Comparison of ENCODE assay signal across 8 mouse cellular contexts in genomic region chr11:115231924-115232323, GRCm38 (mm10). TPM values are rescaled to one million over a fixed set of nuclear protein-coding genes. Genes with fewer than 3 reads are reported as not detected.
DNase-seq lines count a peak whose midpoint lies in the region; ATAC-seq and TF ChIP-seq lines count a peak whose summit lies in the region.

No protein-coding gene starts in this region.

- H3K4me2 ChIP-seq in forebrain, embryonic 11.5 days (ENCODE audit: low read depth, low read length, severe bottlenecking), result no peak overlapping the region
- peak overlapping the region; percentile 95 for H3K4me2 ChIP-seq in CH12.LX (ENCODE audit: insufficient read depth, low read depth, poor library complexity, severe bottlenecking)

- 52% methylated on average over 9 of the region's 9 CpGs for WGBS in forebrain, embryonic 10.5 days
- 47% methylated on average over 9 of the region's 9 CpGs for WGBS in forebrain, embryonic 11.5 days

- ATAC-seq in forebrain, embryonic 11.5 days (replicated peaks; ENCODE audit: low FRiP score), result no peak
- ATAC-seq in granulocyte monocyte progenitor cell, adult 5-6 weeks (replicated peaks; ENCODE audit: poor library complexity, severe bottlenecking), result 0 out of 2 replicates have a peak, but pooled peaks have one; percentile 10

- no peaks in the 10 kb centered on the region for H3K36me3 ChIP-seq in forebrain, embryonic 10.5 days (replicated peaks)
- H3K36me3 ChIP-seq in forebrain, embryonic 11.5 days (ENCODE audit: control insufficient read depth, insufficient read depth, low read length), result no peaks in the 10 kb centered on the region
- peaks cover 11 to 49% of the 10 kb centered on the region in 2 experiments for H3K36me3 ChIP-seq in CH12.LX (replicated peaks in 1 of 2; ENCODE audit: control insufficient read depth in 1 of 2, insufficient read depth in 1 of 2, low read length in 1 of 2)

- no peak; the same call in 1 of the 2 replicates for TF ChIP-seq EP300 in CH12.LX (IDR thresholded peaks at IDR 0.05; ENCODE audit: low read length)

- H3K79me2 ChIP-seq in CH12.LX (replicated peaks; ENCODE audit: control insufficient read depth, extremely low read depth, insufficient read depth, poor library complexity, severe bottlenecking), result no peaks in the 10 kb centered on the region

- DNase-seq in forebrain, embryonic 10.5 days (ENCODE audit: extremely low spot score, low spot score), result no peak
- no peak for DNase-seq in forebrain, embryonic 11.5 days (ENCODE audit: low spot score)
- DNase-seq in left cerebral cortex, postnatal 4 days, result peak; percentile 54
- no peak for DNase-seq in left cerebral cortex, adult 18-20 months (ENCODE audit: low spot score in 2 of 2)
- no peak for DNase-seq in CH12.LX (ENCODE audit: extremely low read depth)
- DNase-seq in frontal cortex, adult 2 months (ENCODE audit: extremely low spot score in 1 of 2, low spot score in 1 of 2), result no peak
- no peak for DNase-seq in MN1 (ENCODE audit: low spot score)

- TF ChIP-seq RAD21 in CH12.LX (IDR thresholded peaks at IDR 0.05; ENCODE audit: low read depth, low read length), result no peak

- dilution Hi-C loops in CH12.LX (cut with MboI; ENCODE audit: extremely low pct_ligation_motif_present, extremely low pct_unique_long_range_greater_than_20kb, low sequenced_read_pairs), result no loop called here

- intact Hi-C loops in left cerebral cortex, postnatal 4 days (cut with DNase I), result no loop called here

- H3K4me3 ChIP-seq in forebrain, embryonic 10.5 days, result no peak overlapping the region
- no peak overlapping the region for H3K4me3 ChIP-seq in forebrain, embryonic 11.5 days (ENCODE audit: low read depth, low read length)
- H3K4me3 ChIP-seq in CH12.LX (replicated peaks in 1 of 3; ENCODE audit: low read depth in 2 of 3, low read length in 2 of 3, poor library complexity in 1 of 3), result peak overlapping the region in 1 of 3 experiments; percentile 4

- TF ChIP-seq POLR2A in CH12.LX (IDR thresholded peaks at IDR 0.05; ENCODE audit: low read depth, low read length), result peak; percentile 0; the same call in 1 of the 2 replicates

- in situ Hi-C loops in CH12.LX (cut with MboI; ENCODE audit: low pct_ligation_motif_present, low pct_unique_long_range_greater_than_20kb, low sequenced_read_pairs), result loop anchor here (5.0 kb wide), 2 partner anchors 40 to 70 kb away; partner anchors contain the start of gene Slc9a3r1

- H3K27me3 ChIP-seq in forebrain, embryonic 10.5 days (ENCODE audit: poor library complexity, severe bottlenecking), result peaks cover 57% of the 10 kb centered on the region
- H3K27me3 ChIP-seq in forebrain, embryonic 11.5 days (ENCODE audit: control insufficient read depth, insufficient read depth, low read length), result no peaks in the 10 kb centered on the region
- no peaks in the 10 kb centered on the region for H3K27me3 ChIP-seq in CH12.LX (replicated peaks)

- H3K9me3 ChIP-seq in forebrain, embryonic 10.5 days, result no peaks in the 10 kb centered on the region
- no peaks in the 10 kb centered on the region for H3K9me3 ChIP-seq in forebrain, embryonic 11.5 days (ENCODE audit: control insufficient read depth, low read length)
- no peaks in the 10 kb centered on the region for H3K9me3 ChIP-seq in CH12.LX (replicated peaks; ENCODE audit: low read length)

- H3K9ac ChIP-seq in forebrain, embryonic 11.5 days (ENCODE audit: low read length), result no peak overlapping the region
- peak overlapping the region; percentile 48 for H3K9ac ChIP-seq in CH12.LX (ENCODE audit: insufficient read depth, low read depth)

- TF ChIP-seq CTCF in CH12.LX (conservative IDR thresholded peaks at IDR 0.05 in 1 of 2, IDR thresholded peaks at IDR 0.05 in 1 of 2; ENCODE audit: low read depth in 2 of 2, low read length in 2 of 2), result no peak

- H3K4me1 ChIP-seq in forebrain, embryonic 10.5 days, result peaks cover 91% of the 10 kb centered on the region
- peaks cover 18% of the 10 kb centered on the region for H3K4me1 ChIP-seq in forebrain, embryonic 11.5 days (replicated peaks; ENCODE audit: control insufficient read depth, insufficient read depth, low read length)
- H3K4me1 ChIP-seq in CH12.LX (ENCODE audit: control insufficient read depth in 1 of 2, insufficient read depth in 2 of 2), result peaks cover 29 to 87% of the 10 kb centered on the region in 2 experiments

- peak overlapping the region; percentile 40 for H3K27ac ChIP-seq in forebrain, embryonic 10.5 days
- no peak overlapping the region for H3K27ac ChIP-seq in forebrain, embryonic 11.5 days (ENCODE audit: low read depth, low read length)
- peak overlapping the region; percentile 83 for H3K27ac ChIP-seq in CH12.LX (ENCODE audit: insufficient read depth, low read depth)

TF ChIP-seq in CH12.LX, 34 proteins besides CTCF, POLR2A, EP300 and RAD21:
- TF ChIP-seq UBTF (IDR thresholded peaks at IDR 0.05; ENCODE audit: low read depth, low read length) (peak; percentile 43; the same call in 1 of the 2 replicates), MXI1 (IDR thresholded peaks at IDR 0.05; ENCODE audit: low read depth, low read length) (peak; percentile 5; the same call in 1 of the 2 replicates), BHLHE40 (IDR thresholded peaks at IDR 0.05; ENCODE audit: low read depth, low read length) (no peak; the same call in 1 of the 2 replicates), SIN3A (IDR thresholded peaks at IDR 0.05; ENCODE audit: low read length) (peak; percentile 63; the same call in 1 of the 2 replicates), MAZ (IDR thresholded peaks at IDR 0.05; ENCODE audit: low read depth, low read length) (0 out of 2 replicates have a peak, but pooled peaks have one; percentile 53)

RNA-seq across cellular contexts. Expression of gene Grin2c, which starts 35.1 kb away (rescaled TPM):
- not detected in 2 replicates for polyA plus RNA-seq in forebrain, embryonic 10.5 days (2016; fragmentation: Nextera tagmentation; extraction: Ambion mirVana)
- polyA plus RNA-seq in forebrain, embryonic 11.5 days (2014; fragmentation: Nextera tagmentation; extraction: Ambion mirVana), result 0.12 TPM in 1 of 2 replicates, not detected in the other
- 1 to 10 TPM; 1.4 to 2.0 TPM for total RNA-seq in left cerebral cortex, postnatal 4 days (2021)
- 10 to 100 TPM; 33.8 to 35.7 TPM for total RNA-seq in left cerebral cortex, adult 18-20 months (2021)
- total RNA-seq in CH12.LX (2012; rRNA removed) (0.04 TPM in 1 of 2 replicates, not detected in the other), CH12.LX (2014; rRNA removed) (not detected in 2 replicates)
- not detected in 2 replicates for polyA plus RNA-seq in CH12.LX (2012; ENCODE audit: insufficient read length, low read depth)
- not detected in 2 replicates for total RNA-seq in granulocyte monocyte progenitor cell, adult 5-6 weeks (2014; fragmentation: Nextera tagmentation)
- total RNA-seq in granulocyte monocyte progenitor cell, adult 5-6 weeks (2017), result not detected in 2 replicates
- polyA plus RNA-seq in frontal cortex, adult 2 months (2012; rRNA removed), result 55.1 and 55.6 TPM in 2 replicates

RNA-seq across cellular contexts. Expression of gene Nat9, which starts 44.3 kb away (rescaled TPM):
- polyA plus RNA-seq in forebrain, embryonic 10.5 days (2016; fragmentation: Nextera tagmentation; extraction: Ambion mirVana), result 16.9 and 20.6 TPM in 2 replicates
- polyA plus RNA-seq in forebrain, embryonic 11.5 days (2014; fragmentation: Nextera tagmentation; extraction: Ambion mirVana), result 13.8 and 16.0 TPM in 2 replicates
- 10 to 100 TPM; 12.5 to 15.6 TPM for total RNA-seq in left cerebral cortex, postnatal 4 days (2021)
- total RNA-seq in left cerebral cortex, adult 18-20 months (2021), result 10 to 100 TPM; 24.3 to 30.5 TPM
- total RNA-seq in CH12.LX (2012; rRNA removed) (51.7 and 74.0 TPM in 2 replicates), CH12.LX (2014; rRNA removed) (20.7 and 30.6 TPM in 2 replicates)
- polyA plus RNA-seq in CH12.LX (2012; ENCODE audit: insufficient read length, low read depth), result 24.1 and 34.0 TPM in 2 replicates
- total RNA-seq in granulocyte monocyte progenitor cell, adult 5-6 weeks (2014; fragmentation: Nextera tagmentation), result 27.1 and 27.5 TPM in 2 replicates
- total RNA-seq in granulocyte monocyte progenitor cell, adult 5-6 weeks (2017), result 21.3 and 28.0 TPM in 2 replicates
- 36.2 and 36.9 TPM in 2 replicates for polyA plus RNA-seq in frontal cortex, adult 2 months (2012; rRNA removed)

RNA-seq across cellular contexts. Expression of gene Tmem104, which starts 44.6 kb away (rescaled TPM):
- 8.7 and 8.8 TPM in 2 replicates for polyA plus RNA-seq in forebrain, embryonic 10.5 days (2016; fragmentation: Nextera tagmentation; extraction: Ambion mirVana)
- 8.8 and 9.2 TPM in 2 replicates for polyA plus RNA-seq in forebrain, embryonic 11.5 days (2014; fragmentation: Nextera tagmentation; extraction: Ambion mirVana)
- 10 to 100 TPM; 18.1 to 18.2 TPM for total RNA-seq in left cerebral cortex, postnatal 4 days (2021)
- 10 to 100 TPM; 14.9 to 16.2 TPM for total RNA-seq in left cerebral cortex, adult 18-20 months (2021)
- total RNA-seq in CH12.LX (2012; rRNA removed) (15.7 and 16.1 TPM in 2 replicates), CH12.LX (2014; rRNA removed) (1.6 and 3.5 TPM in 2 replicates)
- 10.3 and 10.8 TPM in 2 replicates for polyA plus RNA-seq in CH12.LX (2012; ENCODE audit: insufficient read length, low read depth)
- 11.5 and 12.8 TPM in 2 replicates for total RNA-seq in granulocyte monocyte progenitor cell, adult 5-6 weeks (2014; fragmentation: Nextera tagmentation)
- 2.4 and 3.6 TPM in 2 replicates for total RNA-seq in granulocyte monocyte progenitor cell, adult 5-6 weeks (2017)
- polyA plus RNA-seq in frontal cortex, adult 2 months (2012; rRNA removed), result 10.2 and 10.4 TPM in 2 replicates

RNA-seq across cellular contexts. Expression of gene Fdxr, which starts 44.9 kb away (rescaled TPM):
- polyA plus RNA-seq in forebrain, embryonic 10.5 days (2016; fragmentation: Nextera tagmentation; extraction: Ambion mirVana), result 16.3 and 17.5 TPM in 2 replicates
- 13.8 and 15.6 TPM in 2 replicates for polyA plus RNA-seq in forebrain, embryonic 11.5 days (2014; fragmentation: Nextera tagmentation; extraction: Ambion mirVana)
- total RNA-seq in left cerebral cortex, postnatal 4 days (2021), result 10 to 100 TPM; 24.4 to 25.8 TPM
- total RNA-seq in left cerebral cortex, adult 18-20 months (2021), result 10 to 100 TPM; 13.1 to 18.1 TPM
- total RNA-seq in CH12.LX (2012; rRNA removed), result 62.2 and 63.3 TPM in 2 replicates
- 40.9 and 43.8 TPM in 2 replicates for total RNA-seq in CH12.LX (2014; rRNA removed)
- polyA plus RNA-seq in CH12.LX (2012; ENCODE audit: insufficient read length, low read depth), result 58.6 and 62.1 TPM in 2 replicates
- 23.9 and 26.4 TPM in 2 replicates for total RNA-seq in granulocyte monocyte progenitor cell, adult 5-6 weeks (2014; fragmentation: Nextera tagmentation)
- total RNA-seq in granulocyte monocyte progenitor cell, adult 5-6 weeks (2017), result 9.7 and 14.2 TPM in 2 replicates
- 33.1 and 34.4 TPM in 2 replicates for polyA plus RNA-seq in frontal cortex, adult 2 months (2012; rRNA removed)

Comparison
In these comparisons a context has a peak if more than half of its experiments do, and no peak if none do; other contexts are left out.
1. RNA of gene Grin2c, which starts 35.1 kb away (total RNA-seq): 33.8 to 35.7 TPM in left cerebral cortex, adult 18-20 months; 1.4 to 2.0 TPM in left cerebral cortex, postnatal 4 days, 0.04 TPM in CH12.LX and not detected in granulocyte monocyte progenitor cell, adult 5-6 weeks; every median in the first group is over 10 times any median in the second.